Mouse (Mus musculus): ENCODE results near the gene Atp6v0c.

GRCm38 (mm10) chr17:24140845-24141424 is 28.6 kb downstream of the Atp6v0c start:
- TF ChIP-seq CTCF (IDR thresholded peaks at IDR 0.05; ENCODE audit: extremely low read depth, insufficient read depth, low read length), result no peak
- no peak for TF ChIP-seq POLR2A (IDR thresholded peaks at IDR 0.05; ENCODE audit: extremely low read depth, insufficient read depth, low read length)

All from cortical plate, adult 2 months (tissue).